Mouse (Mus musculus): ENCODE results near the gene Vasp.
A peak's percentile ranks its signal among the peaks of the same experiment; 100 is the strongest.
"Not testable (repeated sequence)": the region's sequence is repeated elsewhere in the genome, so short reads cannot be mapped to it uniquely, and the experiment has no call there.

GRCm38 (mm10) chr7:19281680-19282304 is 10.2 kb upstream of the Vasp start:
- TF ChIP-seq CTCF (IDR thresholded peaks at IDR 0.05), result peak; percentile 76
- not testable (repeated sequence) for TF ChIP-seq EP300 (IDR thresholded peaks at IDR 0.05)

Measured in lung, postnatal 0 days (tissue).